Mouse (Mus musculus): Measurements from ENCODE around the gene Ttc27.

- no peak for TF ChIP-seq CTCF (IDR thresholded peaks at IDR 0.05; ENCODE audit: extremely low read depth, insufficient read depth, low read length)
- no peak for TF ChIP-seq POLR2A (IDR thresholded peaks at IDR 0.05; ENCODE audit: extremely low read depth, insufficient read depth, low read length)
These were observed 889 bp upstream of the Ttc27 start for GRCm38 (mm10) chr17:74716643-74717042.
